ENCODE assay signal across 7 mouse cellular contexts in the genomic region with DNA sequence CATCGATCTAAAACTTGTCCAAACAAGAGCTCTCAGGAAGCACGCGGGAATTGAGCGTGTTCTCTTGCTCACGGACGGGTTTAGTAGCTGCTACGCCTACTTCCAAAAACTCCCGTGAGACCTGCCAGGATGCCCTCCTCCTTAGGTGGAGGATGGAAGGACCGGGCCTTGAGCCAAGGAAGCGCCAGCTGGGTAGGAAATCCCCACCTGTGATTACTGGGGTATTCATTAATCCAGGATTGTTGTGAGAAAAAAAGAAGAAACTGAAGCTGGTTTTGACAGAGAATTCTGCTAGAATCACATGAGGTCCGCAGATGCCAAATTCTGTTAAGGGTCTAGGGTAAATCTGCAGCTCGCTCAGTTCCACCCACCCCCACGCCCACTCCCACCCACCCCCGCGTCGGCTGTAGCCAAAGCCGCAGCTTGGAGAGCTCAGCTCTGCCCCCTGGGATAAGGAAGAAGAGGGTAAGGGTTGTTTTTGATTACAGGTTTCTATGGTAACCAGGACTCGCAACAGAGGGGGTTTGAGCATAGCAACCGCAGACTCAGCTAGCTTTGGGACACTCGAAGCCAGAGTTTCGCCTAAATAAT. TPM values are rescaled to one million over a fixed set of nuclear protein-coding genes. Genes with fewer than 3 reads are reported as not detected.
DNase-seq lines count a peak whose midpoint lies in the region; TF ChIP-seq lines count a peak whose summit lies in the region.

No protein-coding gene starts in this region.

- no peaks in the 10 kb centered on the region for H3K36me3 ChIP-seq in myocyte (ENCODE audit: control insufficient read depth, insufficient read depth)

- no peak for TF ChIP-seq POLR2A in myocyte (IDR thresholded peaks at IDR 0.05; ENCODE audit: insufficient read length, low read depth)

- no peak overlapping the region for H3K4me3 ChIP-seq in myocyte

- H3ac ChIP-seq in myocyte (ENCODE audit: control insufficient read depth, insufficient read length), result no peak overlapping the region

- no peaks in the 10 kb centered on the region for H3K27me3 ChIP-seq in myocyte (ENCODE audit: control insufficient read depth, insufficient read depth, insufficient read length)

- peak overlapping the region; percentile 22 for H3K4me2 ChIP-seq in myocyte (ENCODE audit: low read depth)

- peak; percentile 16 for DNase-seq in WW6 (ENCODE audit: low read depth, low spot score)
- peak; percentile 55 to 67 for DNase-seq in cerebellum, postnatal 14 days
- peak; percentile 35 to 52 for DNase-seq in heart, adult 9 months (ENCODE audit: low spot score in 2 of 2)
- peak; percentile 60 for DNase-seq in kidney, adult 9 months
- DNase-seq in liver, result peak; percentile 28
- no peak for DNase-seq in urinary bladder, postnatal 25 days (ENCODE audit: low spot score)

- no peaks in the 10 kb centered on the region for H3K79me2 ChIP-seq in myocyte (ENCODE audit: control insufficient read depth, insufficient read depth)

TF ChIP-seq in myocyte, 11 proteins besides CTCF, POLR2A, EP300 and RAD21:
- TF ChIP-seq REST (IDR thresholded peaks at IDR 0.05; ENCODE audit: insufficient read depth, insufficient read length) (no peak), USF1 (IDR thresholded peaks at IDR 0.05; ENCODE audit: low read depth) (no peak), CEBPB (IDR thresholded peaks at IDR 0.05; ENCODE audit: insufficient read depth, poor library complexity, severe bottlenecking) (no peak), SRF (IDR thresholded peaks at IDR 0.05; ENCODE audit: control insufficient read depth, insufficient read length, low read depth) (no peak), POLR2AphosphoS2 (IDR thresholded peaks at IDR 0.05; ENCODE audit: insufficient read length, low read depth) (no peak), TCF3 (IDR thresholded peaks at IDR 0.05; ENCODE audit: insufficient read length, low read depth) (no peak), TCF12 (IDR thresholded peaks at IDR 0.05; ENCODE audit: insufficient read depth, poor library complexity, severe bottlenecking) (no peak), MYOD1 (IDR thresholded peaks at IDR 0.05; ENCODE audit: control insufficient read depth in 1 of 3, insufficient read length in 2 of 3, low read depth in 2 of 3) (no peak), MYOG (IDR thresholded peaks at IDR 0.05; ENCODE audit: control insufficient read depth in 1 of 3, insufficient read depth in 1 of 3, insufficient read length in 2 of 3, low read depth in 2 of 3) (no peak), MAX (IDR thresholded peaks at IDR 0.05; ENCODE audit: low read depth) (no peak)

RNA-seq across cellular contexts. Expression of a gene that starts 30.0 kb away (rescaled TPM):
- polyA plus RNA-seq in myocyte (2012; fragmentation: generic; extraction: Trizol), result 25.0 TPM

RNA-seq across cellular contexts. Expression of a gene that starts 32.7 kb away (rescaled TPM):
- 7.7 TPM for polyA plus RNA-seq in myocyte (2012; fragmentation: generic; extraction: Trizol)
